Mouse (Mus musculus) C2C12 (cell line): ENCODE measurements around the gene Olfr987.

Experiments used
- CEBPB ChIP-seq: IDR thresholded peaks from one replicate; pipeline ENCODE4 v1.6.1; 2011; ENCODE audit warnings: low read depth, mild to moderate bottlenecking, control low read depth, moderate library complexity
- CTCF ChIP-seq: IDR thresholded peaks from one replicate; pipeline ENCODE4 v1.5.1; 2011; ENCODE audit not compliant: control insufficient read depth, insufficient read depth, insufficient read length
- MAX ChIP-seq: IDR thresholded peaks from one replicate; pipeline ENCODE4 v1.6.1; 2011; ENCODE audit warnings: mild to moderate bottlenecking, control low read depth
- MYOD1 ChIP-seq: IDR thresholded peaks from one replicate; pipeline ENCODE4 v1.6.1; 2011; ENCODE audit warnings: low read depth; ENCODE audit not compliant: control insufficient read depth, insufficient read length
- MYOG ChIP-seq: IDR thresholded peaks from one replicate; pipeline ENCODE4 v1.6.1; 2011; ENCODE audit not compliant: control insufficient read depth, insufficient read length; ENCODE audit errors: extremely low read depth
- USF1 ChIP-seq: IDR thresholded peaks from one replicate; pipeline ENCODE4 v1.6.1; 2011; ENCODE audit warnings: low read depth, mild to moderate bottlenecking, control low read depth, moderate library complexity

GRCm38 (mm10) chr2:85319106-85319505 is 20.0 kb downstream of the Olfr987 start:
- TF ChIP-seq USF1 (no peak), CTCF (no peak), MYOD1 (no peak), CEBPB (no peak), MYOG (no peak), MAX (no peak)
